Mouse (Mus musculus): ENCODE measurements at regions not wholly inside any gene's neighbourhood (a gene's known extent, or its start where the extent isn't known, plus 50 kb on each side); places are given as distances from the start of the nearest gene placed in this dataset.

DNA sequence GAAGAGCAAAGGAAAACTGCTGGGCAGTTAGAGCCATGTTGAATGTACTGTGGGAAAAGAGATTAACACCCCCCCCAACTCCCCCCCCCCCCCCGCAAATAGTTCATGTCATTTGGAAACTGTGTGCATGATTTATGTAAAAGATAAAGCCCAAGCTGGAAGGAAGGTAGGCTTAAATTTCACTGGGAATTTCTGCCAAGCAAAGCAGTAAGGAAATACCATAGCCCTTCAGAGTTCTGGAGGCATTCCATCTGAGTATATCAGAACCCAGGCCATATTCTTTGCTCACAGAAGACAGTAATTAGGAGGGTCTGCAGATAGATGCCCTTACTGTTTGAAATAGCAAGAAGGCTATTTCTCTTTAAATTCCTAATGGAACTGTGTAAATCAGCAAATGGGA, 221.3 kb upstream of the Adamts5 start:
- no peak for ATAC-seq (replicated peaks; ENCODE audit: low FRiP score, low TSS enrichment, poor library complexity, severe bottlenecking)

GRCm38 (mm10) chr16:86117959-86118358, 216.3 kb upstream of the Adamts5 start:
- ATAC-seq (replicated peaks; ENCODE audit: low FRiP score, low TSS enrichment, poor library complexity, severe bottlenecking), result no peak

DNA sequence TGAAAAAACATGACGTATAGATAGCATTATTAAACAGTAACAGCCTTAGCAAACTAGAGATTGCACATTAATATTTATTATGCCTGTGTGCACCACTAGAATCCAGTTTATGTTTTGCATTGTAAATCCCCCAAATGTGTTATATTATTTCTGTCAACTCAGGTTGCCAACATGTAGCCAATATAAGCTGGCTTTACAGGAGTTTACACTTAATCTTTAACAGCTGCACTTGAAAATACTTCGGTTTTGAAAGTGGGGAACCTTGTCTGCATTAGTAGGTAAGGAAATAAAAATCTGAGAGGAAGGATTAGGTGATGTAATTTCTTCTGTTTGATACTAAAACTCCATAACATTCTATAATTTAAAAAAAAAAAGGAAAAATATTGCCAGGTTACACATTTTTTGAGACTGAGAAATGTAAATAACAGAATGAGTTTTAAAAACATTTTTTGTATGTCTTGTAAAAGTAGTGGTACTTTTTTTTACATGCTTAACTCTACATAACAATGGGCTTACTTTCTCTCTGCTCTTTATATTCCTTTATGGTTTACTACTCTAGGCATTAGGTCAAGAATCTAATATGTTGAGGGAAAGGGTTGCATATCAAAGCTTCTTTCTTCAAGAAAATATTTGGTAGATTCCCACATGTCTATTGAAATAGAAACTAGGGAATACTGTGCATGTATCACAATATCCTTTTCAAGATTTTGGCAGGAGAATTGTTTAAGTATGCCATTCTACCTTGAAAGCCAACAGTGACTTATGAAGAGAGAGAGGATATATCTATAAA, 214.2 kb upstream of the Adamts5 start:
- ATAC-seq (replicated peaks; ENCODE audit: low FRiP score, low TSS enrichment, poor library complexity, severe bottlenecking), result no peak

GRCm38 (mm10) chr16:86094461-86094860, 192.8 kb upstream of the Adamts5 start:
- no peak for ATAC-seq (replicated peaks; ENCODE audit: low FRiP score, low TSS enrichment, poor library complexity, severe bottlenecking)

GRCm38 (mm10) chr16:86090175-86090574, 188.5 kb upstream of the Adamts5 start:
- no peak for ATAC-seq (replicated peaks; ENCODE audit: low FRiP score, low TSS enrichment, poor library complexity, severe bottlenecking)

GRCm38 (mm10) chr16:86087421-86087820, 185.8 kb upstream of the Adamts5 start:
- no peak for ATAC-seq (replicated peaks; ENCODE audit: low FRiP score, low TSS enrichment, poor library complexity, severe bottlenecking)

DNA sequence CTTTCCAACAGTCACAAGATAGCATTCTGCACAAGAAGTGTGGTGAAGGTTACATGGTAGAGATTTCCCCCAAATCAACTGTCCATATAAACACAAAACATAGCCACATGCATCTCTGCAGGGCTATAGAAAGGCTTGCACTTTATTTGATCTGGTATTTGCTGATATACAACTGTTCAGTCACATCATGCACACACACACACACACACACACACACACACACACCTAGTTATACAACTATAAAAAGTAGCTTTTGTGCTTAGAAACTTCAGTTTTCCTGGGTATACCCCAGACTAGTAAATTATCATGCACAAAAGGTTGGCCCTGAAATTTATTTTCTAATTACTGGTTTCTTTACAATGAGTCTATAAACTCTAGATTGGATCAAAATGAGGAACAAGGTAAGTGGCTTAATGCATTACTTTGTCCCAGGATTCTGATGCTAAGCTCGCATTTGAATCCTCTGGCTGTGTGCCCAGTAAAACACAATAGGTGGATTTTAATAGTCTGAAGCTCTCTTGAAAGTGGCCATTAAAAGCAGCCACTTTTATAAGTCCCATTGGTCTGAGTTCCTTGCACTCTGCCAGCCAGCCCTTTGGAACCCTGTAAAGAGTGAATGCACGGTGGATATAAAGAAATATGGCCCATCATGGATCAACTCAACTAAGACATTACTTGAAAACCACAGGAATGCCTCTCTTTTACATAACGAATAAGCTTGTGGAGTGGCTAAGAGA, 166.2 kb upstream of the Adamts5 start:
- ATAC-seq (replicated peaks; ENCODE audit: low FRiP score, low TSS enrichment, poor library complexity, severe bottlenecking), result no peak

- ATAC-seq (replicated peaks; ENCODE audit: low FRiP score, low TSS enrichment, poor library complexity, severe bottlenecking), result no peak
Measured at GRCm38 (mm10) chr16:86060087-86060486, 158.5 kb upstream of the Adamts5 start.

DNA sequence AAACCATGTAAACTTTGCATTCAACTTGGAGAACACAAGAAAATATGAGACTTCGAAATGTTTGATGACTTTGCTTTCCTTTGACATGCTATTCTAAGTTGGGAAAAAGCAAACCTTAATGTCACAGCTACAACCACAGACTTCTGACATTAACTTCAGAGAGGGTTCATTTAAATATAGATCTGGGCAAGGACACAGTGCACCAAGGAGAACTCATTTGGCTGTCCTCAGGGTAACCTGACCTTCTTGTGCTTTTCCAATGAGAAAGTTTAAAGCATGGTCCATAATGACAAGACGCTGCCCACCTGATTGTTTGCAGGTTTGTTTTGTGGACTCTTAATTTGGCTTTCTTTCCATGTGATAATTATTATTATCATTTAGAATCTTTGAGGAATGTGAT, 143.1 kb upstream of the Adamts5 start:
- ATAC-seq (replicated peaks; ENCODE audit: low FRiP score, low TSS enrichment, poor library complexity, severe bottlenecking), result no peak

DNA sequence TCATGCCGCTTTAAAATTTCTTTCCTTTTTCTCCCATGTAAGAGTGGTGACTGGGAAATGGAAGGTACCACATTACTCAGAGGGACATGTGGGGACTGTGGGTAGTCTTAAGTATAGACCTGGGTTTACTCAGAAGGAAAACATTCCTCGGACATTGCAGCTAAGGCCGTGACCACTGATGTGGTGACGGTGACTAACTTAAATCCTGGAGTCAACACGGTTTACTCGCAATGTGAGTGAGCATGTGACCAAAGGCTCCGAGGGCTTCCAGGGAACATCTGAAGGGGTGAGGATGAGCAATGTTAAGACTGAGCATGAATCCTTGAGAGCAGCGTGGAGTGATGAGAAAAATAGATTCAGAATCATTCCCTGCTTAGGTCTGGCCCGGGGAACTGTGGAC, 133.1 kb upstream of the Adamts5 start:
- ATAC-seq (replicated peaks; ENCODE audit: low FRiP score, low TSS enrichment, poor library complexity, severe bottlenecking), result no peak

GRCm38 (mm10) chr16:86027700-86028099, 126.1 kb upstream of the Adamts5 start:
- no peak for ATAC-seq (replicated peaks; ENCODE audit: low FRiP score, low TSS enrichment, poor library complexity, severe bottlenecking)

DNA sequence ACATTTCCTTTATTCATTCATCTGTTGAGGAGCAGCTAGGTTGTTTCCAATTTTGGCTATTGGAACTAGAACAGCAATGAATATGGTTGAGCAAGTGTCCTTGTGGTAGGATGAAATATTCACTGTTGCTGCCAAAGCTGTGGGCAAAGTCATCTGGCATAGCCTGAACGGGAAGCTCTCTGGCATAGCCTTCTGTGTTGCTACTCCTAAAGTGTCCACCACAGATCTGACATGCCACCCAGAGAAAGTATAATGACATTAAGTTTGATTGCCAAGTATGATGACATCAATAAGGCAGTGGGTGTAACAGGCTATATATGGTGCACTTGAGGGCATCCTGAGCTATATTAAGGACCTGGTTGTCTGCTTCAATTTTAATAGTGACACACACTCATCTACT, 113.7 kb upstream of the Adamts5 start:
- ATAC-seq (replicated peaks; ENCODE audit: low FRiP score, low TSS enrichment, poor library complexity, severe bottlenecking), result no peak

GRCm38 (mm10) chr16:86011051-86011450, 109.4 kb upstream of the Adamts5 start:
- ATAC-seq (replicated peaks; ENCODE audit: low FRiP score, low TSS enrichment, poor library complexity, severe bottlenecking), result no peak

GRCm38 (mm10) chr16:86009638-86010329, 108.2 kb upstream of the Adamts5 start:
- ATAC-seq (replicated peaks; ENCODE audit: low FRiP score, low TSS enrichment, poor library complexity, severe bottlenecking), result no peak

GRCm38 (mm10) chr16:86007799-86008198, 106.2 kb upstream of the Adamts5 start:
- ATAC-seq (replicated peaks; ENCODE audit: low FRiP score, low TSS enrichment, poor library complexity, severe bottlenecking), result no peak

DNA sequence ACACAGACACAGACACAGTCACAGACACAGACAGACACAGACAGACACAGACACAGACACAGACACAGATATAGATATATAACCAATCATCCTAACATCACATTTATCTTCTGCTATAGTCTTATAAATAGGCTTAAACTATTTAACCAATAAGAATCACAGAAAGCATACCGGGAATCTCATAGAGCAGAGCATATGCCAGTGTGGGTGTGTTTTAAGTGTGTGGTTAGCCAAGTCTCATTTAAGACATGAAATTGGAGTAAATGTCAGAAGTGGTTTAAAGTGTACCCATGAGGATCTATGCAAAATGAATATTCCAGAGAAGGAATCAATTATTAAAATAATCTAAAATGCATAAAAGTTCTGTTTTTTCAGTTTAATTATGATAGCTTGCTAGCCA, 99.2 kb upstream of the Adamts5 start:
- no peak for ATAC-seq (replicated peaks; ENCODE audit: low FRiP score, low TSS enrichment, poor library complexity, severe bottlenecking)

DNA sequence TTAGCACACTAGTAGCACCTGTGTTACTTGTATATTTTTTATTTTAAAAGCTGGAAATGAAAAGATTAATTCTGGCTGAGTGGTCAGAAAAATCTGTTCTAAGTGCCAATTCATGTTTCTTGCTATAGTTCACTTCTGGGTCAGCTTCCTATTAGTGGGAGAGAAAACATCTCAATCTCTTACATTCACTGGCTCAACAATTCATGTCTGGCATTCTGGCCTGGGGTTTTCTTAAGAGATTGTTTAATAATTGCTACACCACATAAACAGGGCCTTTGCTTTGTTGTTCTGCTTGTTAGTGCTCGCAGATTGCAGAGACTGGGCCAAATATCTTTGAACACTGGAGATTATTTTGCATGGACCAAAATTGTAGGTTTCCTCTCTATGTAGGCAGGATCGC, 84.2 kb upstream of the Adamts5 start:
- no peak for ATAC-seq (replicated peaks; ENCODE audit: low FRiP score, low TSS enrichment, poor library complexity, severe bottlenecking)

DNA sequence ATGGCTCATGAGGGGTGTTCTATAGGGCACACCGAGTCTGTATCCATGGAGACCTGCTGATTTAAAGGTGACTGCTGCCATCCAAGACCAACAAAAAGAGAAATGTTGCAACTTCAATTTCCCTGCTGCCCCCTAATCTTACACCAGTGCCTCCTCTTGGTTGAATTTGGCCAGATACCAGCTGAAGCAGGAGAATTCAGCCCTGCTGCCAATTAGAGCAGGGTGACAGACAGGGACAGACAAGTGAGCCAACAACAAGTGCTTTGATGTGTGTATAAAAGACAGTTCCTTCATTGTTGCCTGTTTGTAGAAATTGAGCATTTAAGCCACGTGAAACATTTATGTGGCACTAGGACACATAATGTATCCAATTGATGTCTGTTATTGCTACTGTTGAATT, 75.5 kb upstream of the Adamts5 start:
- no peak for ATAC-seq (replicated peaks; ENCODE audit: low FRiP score, low TSS enrichment, poor library complexity, severe bottlenecking)

GRCm38 (mm10) chr16:85966892-85967444, 65.3 kb upstream of the Adamts5 start:
- no peak for ATAC-seq (replicated peaks; ENCODE audit: low FRiP score, low TSS enrichment, poor library complexity, severe bottlenecking)

DNA sequence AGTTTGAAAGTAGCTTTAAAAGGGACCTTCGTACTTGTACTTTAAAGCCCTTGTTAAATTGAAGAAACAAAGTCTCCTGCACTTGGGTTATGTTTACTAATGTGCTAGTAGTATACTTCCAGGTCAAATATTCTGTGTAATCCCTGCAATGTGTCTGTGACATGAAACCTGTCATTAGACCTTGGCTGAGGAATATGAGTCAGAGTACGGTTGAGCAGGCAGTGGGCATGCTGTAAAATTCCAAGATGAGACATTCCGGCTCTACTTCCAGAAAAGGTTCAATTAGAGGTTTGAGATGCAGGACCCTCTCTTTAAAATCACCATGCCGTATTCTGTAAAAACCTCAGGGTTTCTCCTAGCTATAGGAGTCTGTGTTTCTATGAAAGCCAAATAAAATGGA, 64.6 kb upstream of the Adamts5 start:
- ATAC-seq (replicated peaks; ENCODE audit: low FRiP score, low TSS enrichment, poor library complexity, severe bottlenecking), result no peak
